Mouse (Mus musculus) urinary bladder, postnatal 25 days (tissue): ENCODE measurements at regions not wholly inside any gene's neighbourhood (a gene's known extent, or its start where the extent isn't known, plus 50 kb on each side); places are given as distances from the start of the nearest gene placed in this dataset.

Experiments
- DNase-seq: peaks from one replicate; pipeline ENCODE4 v3.0.0; 2022; ENCODE audit warnings: low spot score

DNA sequence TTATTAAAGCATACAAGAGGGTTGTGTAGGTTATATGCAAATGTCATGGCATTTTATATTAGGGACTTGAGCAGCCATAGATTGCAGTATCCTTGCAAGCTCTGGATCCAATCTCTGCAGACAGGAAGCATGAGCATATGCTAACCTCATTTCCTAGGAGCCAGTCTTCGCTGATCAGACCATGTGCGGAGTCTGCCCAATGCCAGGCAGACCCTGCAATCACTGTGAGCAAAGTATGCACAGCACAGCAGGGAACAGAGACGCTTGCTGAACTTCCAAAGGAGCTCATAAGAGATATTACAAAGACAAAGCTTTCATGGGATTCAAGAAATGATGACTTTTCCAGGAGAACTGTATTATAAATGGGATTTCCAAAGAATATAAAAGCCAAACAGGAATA, 65.2 kb upstream of the Fbxl4 start:
- no peak for DNase-seq

DNA sequence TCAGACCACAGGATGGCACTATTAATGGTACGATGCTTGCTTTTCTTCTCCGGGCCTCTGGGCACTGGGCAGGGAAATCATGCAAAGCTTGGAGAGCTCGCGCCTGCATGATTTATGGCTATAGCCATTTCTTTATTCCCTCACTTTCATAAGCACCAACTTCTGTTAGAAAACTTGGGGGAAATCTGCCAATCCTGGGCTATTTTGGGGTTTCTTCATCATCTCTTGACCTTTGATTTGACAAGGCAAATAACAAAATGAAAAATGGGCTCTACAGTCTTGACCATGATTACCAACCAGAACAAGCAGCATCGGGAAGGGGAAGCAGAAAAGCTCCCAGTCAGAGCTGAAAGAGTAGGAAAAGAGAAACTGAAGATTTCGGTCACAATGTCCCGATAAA, 57.1 kb upstream of the Fbxl4 start:
- no peak for DNase-seq

DNA sequence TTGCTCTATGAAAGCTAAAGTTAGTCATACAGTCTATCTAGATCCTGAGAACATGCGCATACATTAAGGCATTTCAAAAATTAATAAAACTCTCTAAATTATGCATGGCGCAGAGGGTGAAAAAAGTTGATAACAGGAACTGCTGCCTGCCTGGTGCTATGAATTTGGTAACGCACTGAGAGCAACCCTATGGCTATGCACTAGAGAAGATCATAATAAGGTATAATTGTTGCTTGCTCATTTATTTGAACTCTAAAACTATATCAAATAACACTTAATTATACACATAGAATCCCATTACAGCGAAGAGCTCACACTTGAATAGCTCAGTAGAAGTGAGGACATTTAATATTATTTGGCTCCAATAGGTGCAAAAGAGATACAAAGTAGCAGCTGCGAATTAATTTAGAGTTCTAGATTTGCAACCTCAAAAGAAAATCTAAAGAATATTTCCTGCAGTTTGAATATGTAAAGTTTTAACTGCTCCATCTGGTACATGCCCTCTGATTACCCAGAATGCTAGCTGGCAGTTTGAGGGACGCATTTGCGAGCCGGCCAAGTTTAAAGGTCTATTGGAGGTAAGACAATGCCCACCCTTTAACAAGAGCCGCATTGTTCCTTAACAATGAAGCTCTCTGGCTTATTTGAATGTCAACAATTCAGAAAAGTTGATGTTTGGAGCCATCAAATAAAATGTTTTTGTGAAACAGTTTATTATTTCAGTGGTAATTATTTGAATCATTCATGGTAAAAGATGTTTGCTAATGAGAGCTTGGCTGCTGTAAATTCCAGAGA, 56.0 kb upstream of the Fbxl4 start:
- DNase-seq = no peak

DNA sequence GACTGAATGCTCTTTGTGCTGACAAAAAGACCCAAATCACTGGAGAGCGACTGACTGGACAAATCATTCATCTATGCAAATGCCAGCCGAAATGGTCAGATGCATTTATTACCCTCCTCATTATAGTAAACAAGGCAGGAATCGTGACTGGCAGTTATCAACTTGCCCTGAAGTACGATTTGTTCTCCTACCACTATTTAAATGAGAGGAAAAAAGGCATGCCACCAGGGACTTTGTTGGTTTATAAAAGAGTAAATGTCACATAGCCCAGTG, 55.5 kb upstream of the Fbxl4 start:
- DNase-seq = no peak

DNA sequence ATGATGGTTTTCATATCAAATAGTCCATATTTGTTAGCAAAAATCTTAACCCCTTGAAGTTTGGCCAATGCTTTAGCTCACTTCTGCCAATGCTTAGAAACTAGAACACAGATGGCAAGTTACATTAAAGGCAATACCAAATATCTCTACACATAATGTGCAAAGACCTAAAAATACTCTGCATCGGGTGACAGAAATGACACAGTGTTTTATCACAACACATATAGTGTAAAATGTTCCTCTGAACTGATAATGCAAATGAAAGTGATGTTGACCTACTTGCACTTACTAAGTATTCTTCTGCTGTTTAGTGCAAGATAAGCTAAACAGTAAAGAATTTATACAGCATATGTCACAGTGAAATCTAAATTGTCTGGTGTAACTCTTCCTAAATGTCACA, 55.1 kb upstream of the Fbxl4 start:
- DNase-seq = no peak
